Mouse (Mus musculus) gastrocnemius, adult 8-10 months (tissue): ENCODE data around the gene Dzip1. TPM values are rescaled to one million over a fixed set of nuclear protein-coding genes. Genes with fewer than 3 reads are reported as not detected.
A peak's percentile ranks its signal among the peaks of the same experiment; 100 is the strongest.

Experiments used
- DNase-seq, 2 experiments: peaks; one replicate each; pipeline ENCODE4 v3.0.0; 2022; ENCODE audit warnings: low spot score in 2 of 2
- total RNA-seq, 4 experiments: library from RNA; stranded (reverse); gene quantifications; 2 replicates each; pipeline ENCODE4 v1.2.4; 2022

Dzip1 gene
- total RNA-seq, 4 experiments from 2014 or later, result 1.4 to 1.7 (median 1.6) TPM

DNA sequence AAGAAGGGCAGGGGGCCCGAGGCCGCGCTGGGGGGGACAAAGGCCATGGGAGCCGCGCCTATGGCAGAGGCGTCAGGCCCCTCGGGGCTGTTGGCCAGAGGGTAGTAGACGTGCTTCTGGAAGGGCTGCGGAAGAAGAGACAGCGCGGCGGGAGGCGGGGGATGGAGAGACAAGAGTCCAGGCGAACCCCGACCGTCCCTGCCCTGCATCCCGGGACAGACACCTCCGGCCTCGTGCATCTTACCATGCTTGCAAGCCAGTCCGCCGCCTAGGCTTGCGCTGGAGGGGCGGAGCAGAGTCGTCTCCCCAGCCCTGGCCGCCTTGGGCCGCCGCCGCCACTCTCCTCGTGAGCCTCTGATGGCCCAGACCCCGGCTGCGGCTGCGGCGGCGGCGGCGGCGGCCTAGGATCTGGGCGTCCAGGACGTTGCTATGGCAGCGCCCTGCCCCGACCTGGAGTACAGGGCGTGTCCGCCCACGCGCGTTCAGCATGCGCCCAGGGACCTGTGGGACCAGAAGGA, 2.5 kb downstream of the Dzip1 start:
- DNase-seq, result no peak

DNA sequence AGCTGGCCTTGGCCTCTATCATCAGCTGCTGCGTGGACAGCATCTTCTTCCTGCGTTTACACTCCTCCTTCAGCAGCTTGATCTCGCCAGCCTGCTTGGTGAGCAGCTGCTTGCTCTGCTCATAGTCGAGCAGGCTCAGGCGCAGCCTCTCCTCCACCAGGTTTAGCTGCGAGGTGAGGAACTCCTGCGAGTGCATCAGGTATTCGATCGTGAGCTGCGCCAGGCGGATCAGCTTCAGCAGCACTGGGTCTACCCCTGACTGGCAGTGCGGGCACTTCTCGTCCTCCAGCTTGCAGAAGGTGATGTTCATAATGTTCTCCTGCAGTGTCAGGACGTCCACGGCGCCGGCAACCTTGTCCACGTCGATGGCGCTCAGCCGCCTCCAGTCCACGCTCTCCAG, 3.0 kb downstream of the Dzip1 start:
- no peak for DNase-seq

DNA sequence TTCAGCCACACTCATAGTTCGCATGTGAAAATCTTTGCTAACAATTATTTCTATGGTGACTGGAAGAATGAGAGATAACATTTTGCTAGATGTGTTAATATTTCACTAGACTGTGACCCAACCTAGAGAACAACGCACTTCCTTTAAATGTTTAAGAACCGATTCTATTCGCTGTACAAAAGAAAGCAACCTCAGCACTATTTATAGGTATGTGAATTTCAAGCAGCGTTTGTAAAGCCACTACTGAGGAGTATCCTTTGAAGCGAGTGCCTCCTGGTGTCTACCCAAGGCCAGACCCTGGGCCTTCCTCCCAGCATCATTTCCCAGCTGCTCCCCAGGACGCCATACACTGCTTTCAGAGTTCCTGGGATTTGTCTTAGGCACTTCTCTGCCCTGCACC, 4.6 kb downstream of the Dzip1 start:
- DNase-seq, result no peak

DNA sequence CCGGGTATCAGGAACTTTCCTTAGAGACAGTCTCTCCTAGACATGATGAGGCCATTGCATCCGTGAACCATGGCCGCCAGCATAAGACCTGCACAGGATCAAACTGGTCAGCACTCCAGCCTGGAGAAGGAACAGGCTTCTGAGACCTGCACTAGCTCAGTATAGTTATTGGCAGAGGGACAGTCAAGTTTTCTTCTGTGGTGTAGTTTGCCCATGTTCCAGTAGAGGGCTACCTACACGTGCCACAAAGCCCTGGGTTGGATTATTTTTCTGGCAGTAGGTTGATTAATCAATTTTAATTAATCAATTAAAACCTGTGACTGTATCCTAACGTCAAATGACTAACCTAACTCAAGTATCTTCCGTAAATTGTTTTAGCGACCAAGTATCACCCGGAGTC, 6.2 kb downstream of the Dzip1 start:
- no peak for DNase-seq

DNA sequence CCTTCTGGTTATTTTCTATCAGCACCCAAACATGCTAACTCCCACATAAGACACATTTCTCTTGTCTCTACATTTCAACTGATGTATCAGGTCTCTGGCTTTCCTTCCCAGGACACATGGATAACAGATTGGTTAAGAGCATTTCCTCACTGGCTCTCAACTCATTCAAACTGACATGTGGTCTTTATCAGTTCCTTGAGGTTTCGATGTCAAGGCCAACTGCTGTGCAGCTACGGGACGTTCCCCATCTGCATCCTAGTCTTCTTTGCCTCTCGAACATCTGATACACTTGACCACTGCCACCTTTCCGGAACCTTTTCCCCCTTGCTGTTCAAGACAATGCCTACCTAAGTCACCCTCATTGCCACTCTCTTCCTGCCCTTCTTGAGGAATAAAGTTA, 11.6 kb downstream of the Dzip1 start:
- DNase-seq, result no peak

DNA sequence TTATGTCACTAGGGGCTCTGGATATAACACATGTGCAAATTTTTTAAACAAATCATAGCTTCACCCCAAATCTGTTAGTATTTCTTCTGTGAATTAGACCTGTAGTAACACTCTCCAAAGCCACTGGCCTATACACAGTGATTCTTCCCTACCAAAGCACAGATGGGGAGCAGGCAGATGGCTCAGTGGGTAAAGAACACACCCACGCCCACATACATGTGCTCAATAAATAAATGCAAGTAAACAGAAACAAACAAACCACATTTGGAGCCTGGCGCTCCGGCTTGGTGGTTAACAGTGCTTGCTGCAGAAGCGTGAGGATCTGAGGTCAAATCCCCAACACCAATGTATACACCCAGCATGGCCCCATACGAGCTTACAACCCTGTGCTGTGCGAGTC, 13.7 kb downstream of the Dzip1 start:
- no peak for DNase-seq

DNA sequence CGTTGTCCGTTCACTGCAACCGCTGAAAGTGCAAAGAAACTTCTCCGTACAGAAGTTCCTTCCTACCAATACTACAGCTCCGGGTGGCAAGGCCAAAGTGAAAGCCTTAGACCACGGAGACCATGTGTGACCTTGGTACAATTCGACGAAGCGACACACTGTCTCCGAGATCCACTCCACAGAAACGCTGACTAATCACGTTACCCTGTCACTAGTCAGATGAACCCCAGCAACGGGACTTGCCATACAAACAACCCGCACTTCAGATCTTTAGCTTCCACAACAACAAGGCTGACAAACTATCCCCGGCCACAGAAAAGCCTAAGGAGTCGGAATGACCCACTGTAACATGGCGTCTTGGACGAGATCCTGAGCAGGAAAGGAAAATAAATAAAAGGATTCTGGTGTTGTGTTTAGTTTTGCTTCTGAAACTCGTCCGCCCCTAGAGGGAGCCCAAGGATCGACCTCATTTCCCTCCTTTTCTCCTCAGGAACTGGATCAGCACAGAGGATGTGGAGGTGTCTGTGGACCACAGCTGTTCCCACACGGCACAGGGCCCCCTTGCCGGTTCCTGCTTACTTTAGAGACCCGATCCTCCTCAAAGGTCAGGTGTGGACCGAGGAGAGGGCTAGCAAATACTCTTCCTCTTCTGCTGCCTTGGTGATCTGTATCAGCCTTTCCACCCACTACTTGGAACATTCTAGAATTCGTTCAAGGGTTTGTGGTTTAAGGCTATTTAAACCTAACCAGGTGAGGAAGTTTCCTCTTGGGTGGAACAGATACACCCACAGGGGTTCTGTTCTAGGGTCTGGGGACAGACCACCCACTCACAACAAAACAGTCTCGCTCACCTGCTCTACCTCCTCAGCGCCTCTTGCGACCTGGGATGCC, 14.7 kb downstream of the Dzip1 start:
- DNase-seq, result peak; percentile 32 to 58

DNA sequence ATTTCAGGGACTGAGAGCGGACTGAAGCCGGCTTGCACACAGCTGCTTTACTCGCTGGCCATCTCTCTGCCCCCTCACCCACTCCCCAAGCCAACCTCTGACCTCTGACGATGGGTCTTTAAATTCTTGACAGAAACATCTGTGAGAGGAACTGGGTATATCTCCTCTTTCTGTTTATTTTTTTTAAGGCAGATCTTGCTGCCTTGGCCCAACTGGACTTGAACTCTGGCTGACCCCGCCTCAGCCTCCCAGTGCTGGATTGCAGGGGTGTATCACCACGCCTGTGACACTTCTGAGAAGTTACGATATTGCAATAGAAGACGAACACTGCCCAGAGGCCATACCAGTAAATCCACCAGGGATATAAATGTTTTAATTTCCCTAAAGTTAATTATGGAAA, 15.4 kb downstream of the Dzip1 start:
- DNase-seq, result peak; percentile 18 to 40

DNA sequence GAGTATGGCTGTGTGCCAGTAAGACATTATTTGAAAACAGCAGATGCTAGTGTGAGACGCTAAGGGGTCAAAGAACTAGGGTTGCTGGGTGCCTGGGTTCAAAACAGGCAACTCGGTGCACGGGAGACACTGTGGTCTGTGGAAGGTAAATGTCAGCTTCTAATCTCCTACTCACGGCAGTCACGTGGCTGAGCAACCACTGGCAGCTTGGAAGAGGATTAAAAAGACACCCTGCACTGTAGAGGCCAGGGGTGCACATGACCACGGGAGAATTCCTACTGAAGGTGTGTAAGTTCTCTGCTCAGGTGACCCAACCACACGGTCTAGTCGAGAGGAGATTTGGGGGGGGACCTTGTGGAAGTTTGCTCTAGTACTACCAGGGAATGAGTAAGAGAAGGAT, 17.7 kb downstream of the Dzip1 start:
- no peak for DNase-seq

DNA sequence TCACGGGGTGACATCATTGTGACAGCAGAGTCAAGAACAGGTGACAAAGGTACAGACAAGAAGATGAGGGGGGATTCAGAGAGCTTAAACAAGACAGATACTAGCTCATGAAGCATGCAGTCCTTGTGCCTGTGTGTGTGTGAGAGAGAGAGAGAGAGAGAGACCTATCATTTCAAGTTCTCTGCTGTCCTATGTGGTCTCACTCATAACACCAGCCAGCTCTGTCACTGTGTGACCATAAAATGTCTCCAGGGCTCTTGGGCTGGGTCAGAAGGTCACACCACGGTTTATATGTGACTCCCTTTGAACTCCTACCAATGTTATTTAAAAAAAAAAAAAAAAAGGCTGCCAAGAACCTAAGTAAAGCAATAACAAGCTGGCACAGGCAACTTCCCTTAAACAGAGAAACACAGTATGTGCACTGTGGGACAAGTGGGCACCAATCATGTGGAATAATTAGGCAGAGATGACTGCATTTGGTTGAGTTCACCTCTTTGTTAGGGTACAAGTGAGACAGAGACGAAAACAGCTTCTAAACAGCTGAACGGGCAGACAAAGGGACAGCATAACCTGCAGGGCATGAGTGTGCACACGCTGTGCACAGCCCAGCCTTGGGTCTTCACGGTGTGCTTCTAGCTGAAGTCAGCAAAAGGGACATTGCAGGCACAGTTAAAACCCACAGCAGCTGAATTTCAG, 21.2 kb downstream of the Dzip1 start:
- no peak for DNase-seq

DNA sequence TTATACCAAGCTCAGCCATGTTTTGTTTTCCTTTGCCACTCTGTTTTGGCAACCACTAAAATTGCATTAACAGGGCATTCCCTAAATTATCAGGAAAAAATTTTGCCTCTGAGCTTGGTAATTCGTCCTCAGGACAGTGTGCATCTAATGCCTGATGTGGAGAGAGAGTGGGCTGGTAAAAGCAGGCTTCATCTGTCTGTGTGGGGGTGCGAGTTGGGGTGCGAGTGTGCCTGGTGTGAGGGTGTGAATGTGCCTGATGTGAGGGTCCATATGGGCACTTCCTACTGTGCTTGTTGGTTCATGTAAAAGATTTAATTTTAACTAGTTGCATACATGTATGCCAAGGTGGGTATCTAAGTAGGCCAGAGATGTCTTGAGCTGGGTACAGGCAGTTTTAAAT, 21.9 kb downstream of the Dzip1 start:
- no peak for DNase-seq

DNA sequence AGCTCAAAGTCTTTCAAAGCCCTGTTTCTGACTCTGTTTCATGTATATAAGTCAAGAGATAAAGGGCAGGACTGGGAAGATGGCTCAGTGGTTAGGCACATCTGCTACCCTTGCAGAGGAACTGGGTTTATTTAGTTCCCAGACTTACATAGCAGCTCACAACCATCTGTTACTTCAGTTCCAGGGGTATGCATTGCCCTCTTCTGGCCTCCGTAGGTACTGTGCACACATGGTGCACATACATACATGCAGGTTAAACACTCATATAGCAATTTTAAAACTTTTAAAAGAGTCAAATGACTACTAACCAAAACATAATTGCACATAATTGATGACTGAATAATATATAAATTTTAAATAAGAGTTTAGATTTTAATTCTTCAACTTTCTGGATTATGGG, 24.3 kb downstream of the Dzip1 start:
- no peak for DNase-seq

DNA sequence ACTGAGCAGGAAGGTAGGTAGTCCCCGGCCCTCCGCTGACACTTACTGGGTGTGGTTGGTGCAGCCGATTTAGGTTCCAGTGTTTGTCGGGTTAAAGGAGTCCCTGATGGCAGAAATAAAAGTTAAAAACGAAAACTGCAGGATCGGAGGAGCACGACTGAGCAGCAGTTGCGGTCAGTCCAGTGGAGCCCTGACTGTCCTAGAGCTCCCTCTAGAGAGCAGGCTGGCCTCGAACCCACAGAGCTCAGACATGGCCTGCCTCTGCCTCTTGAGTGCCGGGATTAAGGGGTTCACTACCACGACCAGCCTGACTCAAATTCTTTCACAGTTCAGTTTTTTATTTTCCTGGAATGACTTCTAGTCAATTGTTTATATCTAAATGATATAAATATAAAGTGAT, 25.3 kb downstream of the Dzip1 start:
- DNase-seq, result no peak

DNA sequence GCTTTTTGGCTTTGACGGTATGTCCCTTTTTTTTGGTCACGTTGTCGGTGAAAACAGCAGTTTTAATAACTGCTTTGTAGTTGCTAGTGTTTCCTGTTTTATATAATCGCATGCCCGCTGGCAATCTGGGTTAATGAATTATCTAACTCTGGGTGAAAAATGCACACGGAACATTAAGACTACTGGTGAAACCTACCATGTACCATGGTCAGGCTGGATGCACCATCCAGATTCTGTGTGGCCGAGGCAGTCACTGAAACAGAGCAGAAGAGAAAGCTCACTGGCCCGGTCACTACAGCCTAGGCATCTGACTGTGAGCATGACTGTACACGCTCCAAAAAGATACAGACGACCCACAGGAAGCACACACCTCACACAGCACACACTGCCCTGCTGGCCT, 29.6 kb downstream of the Dzip1 start:
- no peak for DNase-seq

DNA sequence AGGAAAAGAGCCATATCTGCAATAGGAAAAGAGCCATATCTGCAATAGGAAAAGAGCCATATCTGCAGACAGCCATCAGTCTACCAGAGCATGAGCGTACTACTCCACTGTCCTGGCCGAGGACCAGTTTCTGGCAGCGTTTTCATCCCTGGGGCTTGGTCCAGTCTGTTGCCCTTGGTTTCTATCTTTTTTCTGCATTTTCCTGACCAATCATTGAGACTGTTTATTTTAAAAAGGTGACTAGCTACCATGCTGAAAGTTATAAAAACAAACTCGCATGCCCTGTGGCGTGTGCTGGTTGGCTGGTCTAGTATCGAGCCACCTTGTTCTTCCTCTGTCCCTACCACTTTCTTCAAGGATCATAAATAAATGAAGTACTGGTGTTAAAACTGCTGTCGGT, 30.0 kb downstream of the Dzip1 start:
- DNase-seq, result no peak

DNA sequence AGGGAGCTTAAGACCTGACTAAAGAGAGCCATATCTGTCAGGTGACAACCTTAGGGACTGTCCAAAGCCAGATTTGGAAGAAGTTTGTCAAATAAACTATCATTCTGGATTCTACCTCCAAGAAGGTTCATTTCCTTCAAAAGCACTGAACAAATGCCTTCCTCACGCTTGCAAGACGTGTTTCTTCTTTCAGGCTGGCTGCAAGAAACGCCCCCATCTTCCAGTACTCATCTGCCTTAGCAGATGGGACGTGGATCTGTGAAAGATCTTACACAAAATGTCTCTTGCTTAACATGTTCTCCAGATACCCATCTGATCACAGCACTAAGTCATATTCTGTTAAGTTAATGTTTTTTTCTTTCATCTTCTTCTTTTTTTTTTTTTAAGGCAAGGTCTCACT, 35.2 kb downstream of the Dzip1 start:
- DNase-seq, result no peak

DNA sequence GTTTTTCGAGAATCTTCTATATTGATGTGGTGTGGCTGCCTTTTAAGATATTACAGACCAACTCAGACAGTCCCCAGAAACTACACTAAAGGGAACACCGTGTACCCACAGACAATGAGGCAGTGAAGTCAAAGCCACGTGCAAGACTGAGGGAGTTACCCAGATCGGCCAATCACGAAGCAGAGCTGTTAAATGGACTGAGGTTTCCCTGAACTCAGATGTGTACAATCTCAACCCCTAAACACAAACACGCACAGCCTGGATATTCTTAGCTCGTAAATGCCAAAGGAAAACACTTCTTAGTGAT, 41.1 kb downstream of the Dzip1 start:
- no peak for DNase-seq

DNA sequence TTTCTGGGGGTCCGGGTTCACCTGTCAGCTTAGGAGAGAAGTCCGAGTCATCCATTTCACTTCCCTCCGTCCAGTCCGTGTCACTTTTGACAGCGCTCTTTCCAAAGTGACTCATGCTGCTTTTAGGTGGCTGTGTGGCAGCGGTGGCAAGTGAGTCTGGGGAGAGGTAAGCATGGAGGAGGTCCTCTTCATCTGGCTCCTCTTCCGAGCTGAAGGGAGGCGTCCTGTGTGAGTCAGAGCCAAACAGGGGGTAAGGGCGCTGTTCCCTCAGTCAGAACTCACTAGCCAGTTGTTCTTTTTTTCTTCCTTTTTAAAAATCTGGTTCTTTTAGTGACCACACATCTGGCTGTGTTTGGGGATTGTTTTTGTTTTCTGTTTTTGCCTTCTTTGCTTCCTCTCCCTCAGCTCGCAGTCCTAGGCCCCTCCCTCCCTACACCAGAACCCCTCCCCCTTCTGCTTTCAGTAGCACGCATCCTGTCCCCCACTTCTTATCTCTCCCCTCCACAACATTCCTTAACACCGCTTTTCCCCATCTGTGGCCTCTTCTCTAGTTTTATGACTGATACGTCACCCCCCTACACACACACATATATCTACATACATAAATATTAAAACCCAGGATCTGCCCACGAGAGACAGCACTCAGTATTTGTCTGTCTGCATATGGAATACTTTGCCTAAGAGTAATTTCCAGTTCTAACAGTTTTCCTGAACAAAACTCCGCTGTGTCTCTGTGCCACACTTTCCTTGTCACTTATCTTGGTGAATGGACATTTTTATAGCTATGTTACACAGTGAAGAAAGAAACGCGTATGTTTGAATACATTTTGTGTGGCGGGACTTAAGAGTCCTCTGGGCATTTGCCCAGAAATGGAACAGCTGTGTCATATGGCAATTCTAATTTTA, 41.7 kb downstream of the Dzip1 start:
- no peak for DNase-seq

DNA sequence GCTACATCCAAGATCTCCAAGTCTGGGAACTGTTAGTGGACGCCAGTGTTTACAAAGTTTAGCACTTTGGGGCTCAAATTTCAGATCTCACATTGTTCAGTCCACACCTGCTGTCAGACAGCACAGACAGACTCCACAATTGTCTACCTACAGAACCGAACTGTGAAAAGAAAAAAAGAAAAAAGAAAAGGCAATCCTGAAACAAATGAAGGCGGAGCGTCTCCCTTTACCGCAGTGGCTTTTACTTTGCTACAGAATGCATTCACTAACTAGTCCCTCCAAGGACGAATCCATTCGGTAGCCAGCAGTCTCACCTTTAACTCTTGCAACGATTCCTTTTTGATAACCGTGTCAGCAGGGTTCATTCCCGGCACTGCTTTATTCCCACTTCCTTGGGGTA, 44.6 kb downstream of the Dzip1 start:
- DNase-seq, result no peak

DNA sequence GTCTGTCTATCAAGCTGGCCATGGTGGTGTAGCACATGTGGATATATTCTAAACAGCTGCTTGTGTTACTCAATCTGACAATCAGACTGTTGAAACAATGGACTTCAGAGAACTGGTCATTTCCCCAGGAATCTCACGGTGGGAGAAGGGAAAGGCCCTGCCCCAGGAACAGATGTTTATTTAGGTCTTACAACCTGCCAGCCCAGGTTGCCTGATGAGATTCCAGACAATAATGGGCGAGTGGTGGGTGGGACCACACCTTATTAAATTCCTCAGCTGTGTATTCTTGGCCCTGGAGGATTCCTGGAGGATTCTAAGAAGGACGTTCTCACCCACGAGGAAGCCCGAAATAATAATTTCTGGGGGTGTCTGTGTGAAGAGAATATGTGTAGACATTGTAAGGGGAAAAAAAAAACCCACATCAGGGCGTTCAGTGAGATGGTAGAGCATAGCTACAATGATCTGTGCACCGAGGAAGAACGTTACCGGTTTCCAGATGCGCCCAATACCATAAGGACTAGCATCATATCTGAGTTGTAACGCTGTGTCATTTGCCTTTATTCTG, 46.8 kb downstream of the Dzip1 start:
- no peak for DNase-seq

DNA sequence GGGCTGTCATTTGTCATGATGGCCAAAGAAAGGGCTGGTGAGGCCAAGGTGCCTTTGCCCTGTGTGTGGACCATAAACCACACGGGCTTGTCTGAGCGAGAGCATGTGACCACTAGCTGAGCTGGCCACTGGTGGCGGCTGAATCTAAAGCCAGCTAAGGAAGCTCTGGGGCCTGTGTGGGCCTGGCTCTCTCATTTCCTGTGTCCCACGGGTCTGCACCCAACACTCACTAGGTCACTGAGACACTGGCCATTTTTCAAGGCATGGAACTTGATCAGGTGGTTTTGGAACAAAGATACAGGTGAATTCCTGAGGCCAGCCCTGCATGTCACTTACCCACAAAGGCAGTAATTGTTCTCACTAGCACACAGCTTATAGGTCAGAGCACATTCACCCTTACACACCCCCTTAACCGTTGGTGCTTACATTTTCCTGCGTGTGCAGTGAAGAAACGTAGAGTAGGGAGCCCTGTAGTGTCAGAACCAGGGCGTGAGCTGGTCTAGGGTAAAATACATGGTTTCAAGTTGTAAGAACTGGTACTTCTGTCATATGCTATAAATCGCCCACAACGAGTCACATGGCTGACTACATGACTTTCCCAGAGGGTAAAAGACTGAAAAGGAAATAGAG, 50.4 kb downstream of the Dzip1 start:
- DNase-seq, result no peak
